ENCODE assay signal across 27 mouse cellular contexts in the genomic region with DNA sequence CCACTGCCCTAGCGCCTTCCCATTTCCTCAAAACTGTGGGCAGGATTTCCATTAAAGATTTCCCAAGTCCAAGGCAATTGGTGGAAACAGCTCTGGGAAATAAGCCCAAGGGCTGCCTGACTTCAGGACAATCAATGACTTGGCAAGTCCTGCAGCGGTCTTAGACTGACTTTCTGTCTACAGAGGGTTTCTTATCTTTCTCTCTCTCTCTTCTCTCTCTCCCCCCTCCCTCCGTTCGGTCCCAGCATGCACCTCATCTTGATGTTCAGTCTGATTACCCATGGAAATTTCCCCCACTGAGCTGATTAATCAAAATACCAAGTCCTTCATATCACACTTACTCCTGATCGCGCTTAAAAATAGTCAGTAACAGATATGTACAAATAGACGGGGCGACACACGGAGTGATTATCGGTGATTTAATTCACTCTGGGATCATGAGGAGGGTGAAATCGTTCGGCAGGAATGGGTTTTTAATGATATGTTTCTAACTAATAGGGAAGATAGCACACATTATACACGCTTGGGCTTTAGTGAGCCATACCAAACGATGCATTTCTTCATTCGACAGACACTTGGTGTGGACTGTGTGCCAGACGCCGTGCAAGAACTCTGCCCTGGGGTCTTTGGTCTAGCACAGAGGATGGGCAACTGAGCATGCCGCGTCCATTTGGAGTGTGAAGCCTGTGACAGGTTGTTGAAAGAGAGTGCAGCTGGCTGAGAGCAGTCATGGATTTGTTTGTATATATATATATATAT. TPM values are rescaled to one million over a fixed set of nuclear protein-coding genes. Genes with fewer than 3 reads are reported as not detected.
DNase-seq lines count a peak whose midpoint lies in the region; ATAC-seq and TF ChIP-seq lines count a peak whose summit lies in the region.
"Had no signal": no experiment of that assay in that cellular context is flagged by ENCODE, and none has a peak within 500 bp of the region (broad histone marks: within the 10 kb centered on the region; RNA-seq: fewer than 3 reads in every experiment).

No protein-coding gene starts in this region.

- no peak overlapping the region for H3K9ac ChIP-seq in forebrain, embryonic 13.5 days
- H3K9ac ChIP-seq in forebrain, embryonic 12.5 days = no peak overlapping the region
- H3K9ac ChIP-seq in hindbrain, embryonic 14.5 days = no peak overlapping the region
- H3K9ac ChIP-seq in hindbrain, embryonic 11.5 days (ENCODE audit: low read depth, low read length) = no peak overlapping the region
- H3K9ac ChIP-seq in liver, embryonic 13.5 days = no peak overlapping the region
- H3K9ac ChIP-seq in liver, postnatal 0 days (replicated peaks) = no peak overlapping the region
- H3K9ac ChIP-seq: embryonic facial prominence, embryonic 13.5 days; heart, embryonic 13.5 days; intestine, embryonic 15.5 days; lung, embryonic 15.5 days had no signal

- 81% methylated on average over 19 of the region's 19 CpGs for WGBS in forebrain, embryonic 13.5 days
- WGBS in forebrain, embryonic 12.5 days = 81% methylated on average over 19 of the region's 19 CpGs
- 72% methylated on average over 19 of the region's 19 CpGs for WGBS in hindbrain, embryonic 14.5 days
- WGBS in hindbrain, embryonic 11.5 days = 88% methylated on average over 19 of the region's 19 CpGs
- 68% methylated on average over 19 of the region's 19 CpGs for WGBS in liver, embryonic 13.5 days (ENCODE audit: insufficient replicate concordance)
- 79% methylated on average over 19 of the region's 19 CpGs for WGBS in liver, postnatal 0 days (ENCODE audit: insufficient replicate concordance)

- no peak overlapping the region for H3K4me2 ChIP-seq in forebrain, embryonic 13.5 days
- no peak overlapping the region for H3K4me2 ChIP-seq in forebrain, embryonic 12.5 days
- H3K4me2 ChIP-seq in hindbrain, embryonic 14.5 days (replicated peaks) = 0 out of 2 replicates have a peak overlapping the region, but pooled peaks have one; percentile 13
- no peak overlapping the region for H3K4me2 ChIP-seq in hindbrain, embryonic 11.5 days (replicated peaks; ENCODE audit: low read depth, low read length)
- no peak overlapping the region for H3K4me2 ChIP-seq in liver, embryonic 13.5 days
- H3K4me2 ChIP-seq in liver, postnatal 0 days (ENCODE audit: low read depth, low read length) = no peak overlapping the region
- H3K4me2 ChIP-seq: embryonic facial prominence, embryonic 13.5 days; heart, embryonic 13.5 days; intestine, embryonic 15.5 days; lung, embryonic 15.5 days had no signal

- DNase-seq in hindbrain, embryonic 14.5 days (ENCODE audit: low spot score) = peak; percentile 33
- no peak for DNase-seq in hindbrain, embryonic 11.5 days (ENCODE audit: low spot score)
- DNase-seq in liver, embryonic 13.5 days = no peak
- DNase-seq in liver, postnatal 0 days = no peak
- peak; percentile 18 for DNase-seq in adipocyte (ENCODE audit: low spot score)
- DNase-seq in right cerebral cortex, postnatal 4 days = no peak
- DNase-seq: adrenal gland, postnatal 14 days; cerebellum, adult 11-12 months; cerebellum, adult 9-11 months; gastrocnemius, postnatal 10 days; heart, postnatal 10 days; kidney, adult 8-10 months; kidney, postnatal 10 days; right cerebral cortex, postnatal 25 days; spleen, adult 18-20 months; thymus, postnatal 14 days had no signal

- H3K4me1 ChIP-seq in forebrain, embryonic 13.5 days = peaks cover 24% of the 10 kb centered on the region
- H3K4me1 ChIP-seq in forebrain, embryonic 12.5 days = no peaks in the 10 kb centered on the region; the same call in 1 of the 2 replicates
- peaks cover 3% of the 10 kb centered on the region; the same call in 1 of the 2 replicates for H3K4me1 ChIP-seq in hindbrain, embryonic 14.5 days (replicated peaks; ENCODE audit: control insufficient read depth, insufficient read depth, low read length)
- no peaks in the 10 kb centered on the region for H3K4me1 ChIP-seq in hindbrain, embryonic 11.5 days (replicated peaks; ENCODE audit: control insufficient read depth, insufficient read depth, low read length)
- peaks cover 22% of the 10 kb centered on the region for H3K4me1 ChIP-seq in liver, embryonic 13.5 days (replicated peaks)
- H3K4me1 ChIP-seq in liver, postnatal 0 days (ENCODE audit: insufficient read depth) = no peaks in the 10 kb centered on the region
- H3K4me1 ChIP-seq: embryonic facial prominence, embryonic 13.5 days; intestine, embryonic 15.5 days; lung, embryonic 15.5 days had no signal

- H3K4me3 ChIP-seq in forebrain, embryonic 13.5 days = no peak overlapping the region
- no peak overlapping the region for H3K4me3 ChIP-seq in forebrain, embryonic 12.5 days (replicated peaks)
- H3K4me3 ChIP-seq in hindbrain, embryonic 14.5 days (replicated peaks; ENCODE audit: low read length) = no peak overlapping the region
- H3K4me3 ChIP-seq in hindbrain, embryonic 11.5 days (ENCODE audit: low read depth, low read length) = no peak overlapping the region
- no peak overlapping the region for H3K4me3 ChIP-seq in liver, embryonic 13.5 days (replicated peaks)
- H3K4me3 ChIP-seq in liver, postnatal 0 days (ENCODE audit: low read depth, low read length) = no peak overlapping the region
- H3K4me3 ChIP-seq: embryonic facial prominence, embryonic 13.5 days; heart, embryonic 13.5 days; intestine, embryonic 15.5 days; lung, embryonic 15.5 days; midbrain, embryonic 10.5 days; myocyte had no signal

- H3K36me3 ChIP-seq in forebrain, embryonic 13.5 days (ENCODE audit: poor library complexity, severe bottlenecking) = no peaks in the 10 kb centered on the region
- no peaks in the 10 kb centered on the region for H3K36me3 ChIP-seq in forebrain, embryonic 12.5 days (replicated peaks)
- no peaks in the 10 kb centered on the region for H3K36me3 ChIP-seq in hindbrain, embryonic 14.5 days (replicated peaks; ENCODE audit: control insufficient read depth, insufficient read depth)
- H3K36me3 ChIP-seq in hindbrain, embryonic 11.5 days (ENCODE audit: control insufficient read depth, insufficient read depth, low read length) = no peaks in the 10 kb centered on the region
- no peaks in the 10 kb centered on the region for H3K36me3 ChIP-seq in liver, embryonic 13.5 days
- H3K36me3 ChIP-seq in liver, postnatal 0 days (replicated peaks; ENCODE audit: insufficient read depth, low read length) = no peaks in the 10 kb centered on the region
- H3K36me3 ChIP-seq: embryonic facial prominence, embryonic 13.5 days; heart, embryonic 13.5 days; intestine, embryonic 15.5 days; lung, embryonic 15.5 days; midbrain, embryonic 10.5 days had no signal

- no peak for TF ChIP-seq EP300 in liver, postnatal 0 days (IDR thresholded peaks at IDR 0.05; ENCODE audit: low read depth)

- no peak for TF ChIP-seq CTCF in liver, postnatal 0 days (IDR thresholded peaks at IDR 0.05; ENCODE audit: low read depth)

- H3K27ac ChIP-seq in forebrain, embryonic 13.5 days = no peak overlapping the region; the same call in 1 of the 2 replicates
- H3K27ac ChIP-seq in forebrain, embryonic 12.5 days = no peak overlapping the region
- H3K27ac ChIP-seq in hindbrain, embryonic 14.5 days = no peak overlapping the region
- H3K27ac ChIP-seq in hindbrain, embryonic 11.5 days (ENCODE audit: low read depth, low read length) = no peak overlapping the region
- H3K27ac ChIP-seq in liver, embryonic 13.5 days = no peak overlapping the region
- no peak overlapping the region for H3K27ac ChIP-seq in liver, postnatal 0 days (ENCODE audit: low read depth)
- H3K27ac ChIP-seq: embryonic facial prominence, embryonic 13.5 days; heart, embryonic 13.5 days; intestine, embryonic 15.5 days; lung, embryonic 15.5 days; midbrain, embryonic 10.5 days had no signal

- H3K27me3 ChIP-seq in forebrain, embryonic 13.5 days = peaks cover 10% of the 10 kb centered on the region
- H3K27me3 ChIP-seq in forebrain, embryonic 12.5 days = peaks cover 12% of the 10 kb centered on the region
- H3K27me3 ChIP-seq in hindbrain, embryonic 14.5 days (ENCODE audit: control insufficient read depth, insufficient read depth, low read length) = no peaks in the 10 kb centered on the region
- H3K27me3 ChIP-seq in hindbrain, embryonic 11.5 days (ENCODE audit: control insufficient read depth, insufficient read depth, low read length) = no peaks in the 10 kb centered on the region
- peaks cover 24% of the 10 kb centered on the region for H3K27me3 ChIP-seq in liver, embryonic 13.5 days
- no peaks in the 10 kb centered on the region for H3K27me3 ChIP-seq in liver, postnatal 0 days (ENCODE audit: insufficient read depth, low read length)
- H3K27me3 ChIP-seq: CH12.LX; embryonic facial prominence, embryonic 13.5 days; intestine, embryonic 15.5 days; lung, embryonic 15.5 days; Patski had no signal

- ATAC-seq in forebrain, embryonic 13.5 days = peak; percentile 45; the same call in 1 of the 2 replicates
- no peak for ATAC-seq in forebrain, embryonic 12.5 days (ENCODE audit: low FRiP score)
- ATAC-seq in hindbrain, embryonic 14.5 days (ENCODE audit: low FRiP score) = peak; percentile 57
- no peak for ATAC-seq in hindbrain, embryonic 11.5 days (ENCODE audit: low FRiP score)
- peak; percentile 64 for ATAC-seq in liver, embryonic 13.5 days (ENCODE audit: low read depth)
- no peak for ATAC-seq in liver, postnatal 0 days
- ATAC-seq: intestine, embryonic 15.5 days; midbrain, embryonic 16.5 days; Patski had no signal

- no peaks in the 10 kb centered on the region for H3K9me3 ChIP-seq in forebrain, embryonic 13.5 days (replicated peaks)
- no peaks in the 10 kb centered on the region for H3K9me3 ChIP-seq in forebrain, embryonic 12.5 days
- H3K9me3 ChIP-seq in hindbrain, embryonic 14.5 days (ENCODE audit: control insufficient read depth, low read length) = no peaks in the 10 kb centered on the region
- H3K9me3 ChIP-seq in hindbrain, embryonic 11.5 days (ENCODE audit: control insufficient read depth, low read length) = no peaks in the 10 kb centered on the region
- no peaks in the 10 kb centered on the region for H3K9me3 ChIP-seq in liver, embryonic 13.5 days (replicated peaks)
- H3K9me3 ChIP-seq in liver, postnatal 0 days (ENCODE audit: low read length) = no peaks in the 10 kb centered on the region
- H3K9me3 ChIP-seq: embryonic facial prominence, embryonic 13.5 days; heart, embryonic 13.5 days; intestine, embryonic 15.5 days; lung, embryonic 15.5 days; midbrain, embryonic 10.5 days had no signal

RNA-seq across cellular contexts. Expression of a gene that starts 12.8 kb away (rescaled TPM):
- 98.6 and 101 TPM in 2 replicates for polyA plus RNA-seq in forebrain, embryonic 13.5 days (2015; fragmentation: Nextera tagmentation; extraction: Ambion mirVana)
- 97.7 and 106 TPM in 2 replicates for polyA plus RNA-seq in forebrain, embryonic 12.5 days (2016; fragmentation: Nextera tagmentation; extraction: Ambion mirVana)
- 30.6 and 35.1 TPM in 2 replicates for polyA plus RNA-seq in hindbrain, embryonic 14.5 days (2014; fragmentation: Nextera tagmentation; extraction: Ambion mirVana)
- polyA plus RNA-seq in hindbrain, embryonic 11.5 days (2014; fragmentation: Nextera tagmentation; extraction: Ambion mirVana) = 90.3 and 92.3 TPM in 2 replicates
- 127 and 146 TPM in 2 replicates for polyA plus RNA-seq in liver, embryonic 13.5 days (2015; fragmentation: Nextera tagmentation; extraction: Ambion mirVana)
- 44.8 and 45.8 TPM in 2 replicates for polyA plus RNA-seq in liver, postnatal 0 days (2015; fragmentation: Nextera tagmentation; extraction: Ambion mirVana)

Comparison
In these comparisons a context has a peak if more than half of its experiments do, and no peak if none do; other contexts are left out.
1. ATAC-seq: peak in forebrain, embryonic 13.5 days (single experiment), hindbrain, embryonic 14.5 days (single experiment) and liver, embryonic 13.5 days (single experiment); none in forebrain, embryonic 12.5 days (single experiment), hindbrain, embryonic 11.5 days (single experiment) and liver, postnatal 0 days (single experiment).
2. DNase-seq: peak in hindbrain, embryonic 14.5 days (single experiment) and adipocyte (single experiment); none in hindbrain, embryonic 11.5 days (single experiment), liver, embryonic 13.5 days (single experiment), liver, postnatal 0 days (single experiment) and right cerebral cortex, postnatal 4 days (single experiment).